Mouse (Mus musculus) T-helper 1 cell (primary cell): ENCODE results near the gene Baiap2.

ENCODE experiments used
- in situ Hi-C: fragments of 300-600 bp; cut with MboI, MseI; formaldehyde crosslinking; loops from one replicate; pipeline ENCODE4 v1.15.1; 2025; ENCODE audit warnings: high pct_unique_total_duplicates

Baiap2 gene

GRCm38 (mm10) chr11:119919432-119919831 is 23.1 kb upstream of the Baiap2 start:
- in situ Hi-C loops, result loop anchor here (5.0 kb wide), 1 partner anchor 58 kb away; no protein-coding TSS in a partner anchor

GRCm38 (mm10) chr11:119919897-119920296 is 22.7 kb upstream of the Baiap2 start:
- in situ Hi-C loops, result loop anchor here (5.0 kb wide), 1 partner anchor 57 kb away; no protein-coding TSS in a partner anchor

GRCm38 (mm10) chr11:119920668-119921067 is 21.9 kb upstream of the Baiap2 start:
- in situ Hi-C loops, result no loop called here

GRCm38 (mm10) chr11:119925176-119925575 is 17.4 kb upstream of the Baiap2 start:
- in situ Hi-C loops, result no loop called here

DNA sequence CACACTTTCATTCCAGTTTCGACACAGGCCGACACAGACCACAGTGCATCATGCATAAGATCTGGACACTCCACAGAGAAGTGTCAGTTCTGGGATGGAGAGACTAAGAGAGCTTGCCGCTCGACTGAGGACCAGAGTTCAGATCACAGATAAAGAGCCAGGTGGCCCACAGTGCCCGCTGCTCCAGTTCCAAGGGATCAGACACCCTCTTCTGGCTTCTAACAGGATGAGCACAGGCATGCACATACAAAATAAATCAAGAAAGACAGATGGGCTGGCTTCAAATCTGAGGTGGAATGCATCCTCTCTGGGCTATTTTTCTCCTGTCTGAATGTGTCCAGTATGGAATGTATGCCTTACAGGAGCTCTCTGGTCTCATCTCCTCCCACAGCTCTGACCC is 15.8 kb upstream of the Baiap2 start:
- in situ Hi-C loops, result no loop called here

GRCm38 (mm10) chr11:119928023-119928681 is 14.4 kb upstream of the Baiap2 start:
- in situ Hi-C loops, result no loop called here

- in situ Hi-C loops, result no loop called here
These were observed 12.8 kb upstream of the Baiap2 start for GRCm38 (mm10) chr11:119929603-119930265.

DNA sequence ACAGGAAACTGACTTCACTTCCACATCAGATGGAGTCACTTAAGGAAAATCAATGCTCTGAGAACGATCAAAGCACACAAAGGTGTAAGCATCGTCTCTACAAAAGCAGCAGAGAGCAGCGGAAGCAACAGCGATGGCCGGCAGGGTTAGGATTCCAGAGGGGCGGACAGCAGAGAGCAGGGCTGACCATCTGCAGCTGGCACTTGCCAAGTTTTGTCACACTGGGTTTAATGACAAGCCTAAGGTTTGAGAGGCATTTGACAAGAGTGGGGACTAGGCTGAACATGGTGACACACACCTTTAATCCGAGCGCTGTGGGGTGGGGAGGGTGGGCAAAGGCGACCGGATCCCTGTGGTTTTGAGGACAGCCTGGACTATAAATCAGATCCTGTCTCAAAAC is 10.8 kb upstream of the Baiap2 start:
- in situ Hi-C loops, result no loop called here

- in situ Hi-C loops, result no loop called here
These were observed 9.4 kb upstream of the Baiap2 start for GRCm38 (mm10) chr11:119933142-119933541.

DNA sequence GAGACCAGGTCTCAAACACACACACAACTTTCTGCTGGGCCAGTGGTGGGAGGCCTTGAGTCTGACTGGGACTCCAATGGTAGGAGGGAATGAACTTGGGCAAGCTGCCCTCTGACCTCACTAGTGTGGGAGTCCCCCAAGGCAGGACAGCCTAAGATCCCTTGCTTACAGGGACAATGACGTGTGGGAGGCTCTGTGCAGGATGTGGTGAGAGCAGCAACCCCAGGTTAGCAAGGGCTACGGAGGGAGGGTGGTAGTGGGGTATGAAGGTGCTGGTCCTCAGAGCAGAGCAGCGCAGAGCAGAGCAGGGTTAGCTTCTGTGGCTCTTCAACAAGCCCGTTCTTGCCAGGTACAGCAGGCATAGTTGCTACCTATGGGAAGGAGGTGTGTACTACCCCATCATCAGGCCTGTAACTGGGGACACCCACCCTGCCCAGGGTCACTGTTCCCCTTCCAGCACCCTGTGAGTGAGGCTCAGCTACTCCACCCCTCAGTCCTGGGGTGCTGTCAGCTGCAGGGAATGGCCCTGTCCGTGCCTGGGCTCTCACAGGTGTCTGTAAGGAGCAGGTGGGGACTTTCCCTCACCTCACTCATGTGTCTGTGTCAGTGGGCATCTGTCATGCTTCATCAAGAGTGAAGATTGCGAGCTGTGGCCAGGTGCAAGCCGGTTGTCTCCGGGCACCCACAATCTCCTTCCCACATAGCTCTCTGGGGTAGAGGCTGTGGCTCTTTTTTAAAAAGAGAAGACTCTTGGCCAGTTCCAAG is 8.6 kb upstream of the Baiap2 start:
- in situ Hi-C loops, result no loop called here

- in situ Hi-C loops, result no loop called here
These were observed 7.8 kb upstream of the Baiap2 start for GRCm38 (mm10) chr11:119934773-119935172.

DNA sequence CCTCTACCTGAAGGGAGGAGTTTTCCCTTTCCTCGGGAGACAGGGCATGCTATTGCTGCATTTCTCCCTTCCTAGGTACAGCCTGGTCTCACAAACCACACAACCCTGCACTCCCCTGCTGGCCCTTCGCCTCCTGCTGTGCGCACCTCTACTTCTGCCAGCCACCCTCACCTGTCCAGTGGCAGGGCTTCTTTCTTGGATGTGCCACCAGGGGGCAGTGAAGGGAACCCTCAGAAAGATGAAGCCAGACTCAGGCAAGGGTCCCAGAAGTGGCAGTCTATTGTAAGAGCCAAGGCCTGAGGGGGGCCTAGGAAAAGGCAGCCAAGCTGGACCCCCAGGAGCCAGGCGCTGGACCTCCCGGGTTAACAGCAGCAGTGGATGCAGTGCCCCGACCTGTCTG is 7.1 kb upstream of the Baiap2 start:
- in situ Hi-C loops, result no loop called here

DNA sequence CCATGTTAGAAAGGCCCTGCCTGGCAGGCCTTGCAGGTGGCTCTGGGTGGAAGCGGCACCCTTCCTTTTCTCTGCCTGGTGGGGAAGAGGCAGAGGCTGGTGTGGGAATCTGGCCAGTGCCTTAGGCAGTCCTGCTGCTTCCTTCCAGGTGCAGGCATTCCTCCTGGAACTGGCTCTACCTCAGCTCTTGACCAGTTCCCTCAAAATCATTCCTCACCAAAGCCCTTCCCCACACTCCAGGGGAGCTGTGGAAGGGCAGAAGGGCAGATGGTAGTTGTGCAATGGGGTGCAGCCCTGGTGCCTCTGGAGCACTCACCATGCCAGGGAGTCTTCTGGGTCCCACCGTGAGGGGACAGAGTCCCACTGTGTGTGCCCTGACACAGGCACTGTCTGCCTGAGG is 6.1 kb upstream of the Baiap2 start:
- in situ Hi-C loops, result no loop called here

DNA sequence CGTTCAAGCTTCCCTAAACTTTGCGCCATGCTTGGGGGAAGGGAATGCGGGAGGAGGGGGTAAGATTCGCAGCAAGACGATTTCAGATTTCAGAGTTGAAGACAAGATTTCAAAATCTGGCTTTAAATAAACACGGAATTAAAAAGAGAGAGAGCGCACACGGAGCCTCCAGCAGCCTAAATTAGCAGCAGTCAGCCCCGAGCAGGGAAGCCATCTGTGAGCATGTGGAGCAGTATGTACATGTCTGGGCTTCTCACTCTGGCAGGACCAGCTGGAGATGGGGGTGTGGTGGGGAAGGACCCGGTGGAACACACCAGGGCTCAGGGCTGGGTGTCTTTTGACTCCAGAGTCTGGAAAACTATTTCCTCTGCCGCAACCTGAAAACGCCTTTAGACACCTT is 5.3 kb upstream of the Baiap2 start:
- in situ Hi-C loops, result no loop called here

- in situ Hi-C loops, result no loop called here
These were observed 4.6 kb upstream of the Baiap2 start for GRCm38 (mm10) chr11:119937772-119938502.

DNA sequence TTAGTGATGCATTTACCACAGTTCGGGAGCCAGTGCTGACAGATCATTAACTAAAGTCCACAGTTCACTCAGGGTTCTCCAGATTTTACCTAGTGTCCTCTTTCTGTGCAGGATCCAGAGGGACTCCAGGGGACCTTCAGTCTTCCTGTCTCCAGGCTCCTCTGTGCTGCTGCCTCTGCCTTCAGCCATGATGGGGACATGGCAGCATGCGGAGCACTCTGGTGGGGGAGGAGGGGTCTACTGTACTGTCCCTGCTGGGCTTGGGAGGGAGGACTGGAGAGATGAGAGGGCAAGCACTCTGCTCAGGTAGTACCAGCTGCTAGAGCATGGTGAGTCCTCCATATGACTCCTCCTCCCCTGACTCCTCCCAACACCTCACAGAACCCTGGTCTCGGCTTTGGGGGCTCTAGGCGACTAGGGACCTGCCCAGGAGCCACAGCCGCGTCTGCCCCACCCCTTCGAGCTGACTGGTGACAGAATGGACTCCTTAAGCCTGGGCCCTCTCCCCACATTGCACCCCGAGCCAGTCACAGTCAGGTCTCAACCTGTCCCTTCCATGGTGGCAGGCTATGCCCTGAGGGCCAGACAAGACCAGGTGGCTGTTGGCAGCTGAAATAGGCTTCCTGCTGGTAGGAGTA is 3.4 kb upstream of the Baiap2 start:
- in situ Hi-C loops, result no loop called here

DNA sequence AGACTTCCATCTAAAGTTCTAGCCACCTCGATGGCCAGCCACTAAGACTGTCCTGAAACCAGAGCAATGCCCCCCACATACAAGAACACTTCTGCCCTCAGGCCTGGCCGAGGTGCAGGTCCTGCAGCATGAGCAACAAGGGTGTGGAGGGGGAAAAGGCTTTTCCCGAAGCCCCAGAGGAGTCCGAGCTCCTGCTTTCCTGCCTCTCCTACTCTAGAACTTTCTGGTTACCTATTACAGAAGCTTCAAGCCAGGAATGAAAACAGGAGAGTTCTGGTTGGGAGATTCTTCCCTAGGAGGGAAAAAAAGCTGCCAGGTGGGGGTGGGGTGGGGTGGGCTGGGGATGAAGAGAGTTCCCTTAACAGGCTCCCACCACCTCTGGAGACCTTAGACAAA is 2.9 kb upstream of the Baiap2 start:
- in situ Hi-C loops, result no loop called here

- in situ Hi-C loops, result no loop called here
These were observed 2.4 kb upstream of the Baiap2 start for GRCm38 (mm10) chr11:119940142-119940541.

- in situ Hi-C loops, result no loop called here
These were observed 769 bp upstream of the Baiap2 start for GRCm38 (mm10) chr11:119941794-119942193.

DNA sequence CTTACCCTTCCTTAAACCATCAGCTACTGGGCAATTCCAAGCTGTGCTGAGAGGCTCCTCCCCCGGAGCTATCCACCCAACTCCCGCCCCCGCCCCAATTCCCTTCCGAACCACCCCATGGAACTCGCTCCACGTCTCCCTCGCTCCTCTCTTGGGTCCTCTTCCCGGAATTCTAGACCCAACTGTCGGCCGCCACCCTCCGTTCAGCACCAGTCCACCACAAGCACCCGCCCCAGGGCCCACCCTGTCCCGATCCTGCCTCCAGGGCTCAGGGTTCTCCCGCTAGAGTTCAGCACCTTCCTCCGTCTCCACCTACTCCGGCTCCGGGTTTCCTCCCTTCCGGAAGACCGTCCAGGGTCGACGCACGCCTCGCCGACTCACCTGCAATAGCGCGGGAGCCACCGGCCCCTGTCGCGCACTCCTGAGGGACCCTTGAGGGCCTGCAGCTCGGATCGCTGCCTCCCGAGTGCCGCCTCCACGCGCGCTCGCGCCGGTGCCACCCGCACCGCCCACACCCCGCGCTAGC is 299 bp upstream of the Baiap2 start:
- in situ Hi-C loops, result no loop called here

DNA sequence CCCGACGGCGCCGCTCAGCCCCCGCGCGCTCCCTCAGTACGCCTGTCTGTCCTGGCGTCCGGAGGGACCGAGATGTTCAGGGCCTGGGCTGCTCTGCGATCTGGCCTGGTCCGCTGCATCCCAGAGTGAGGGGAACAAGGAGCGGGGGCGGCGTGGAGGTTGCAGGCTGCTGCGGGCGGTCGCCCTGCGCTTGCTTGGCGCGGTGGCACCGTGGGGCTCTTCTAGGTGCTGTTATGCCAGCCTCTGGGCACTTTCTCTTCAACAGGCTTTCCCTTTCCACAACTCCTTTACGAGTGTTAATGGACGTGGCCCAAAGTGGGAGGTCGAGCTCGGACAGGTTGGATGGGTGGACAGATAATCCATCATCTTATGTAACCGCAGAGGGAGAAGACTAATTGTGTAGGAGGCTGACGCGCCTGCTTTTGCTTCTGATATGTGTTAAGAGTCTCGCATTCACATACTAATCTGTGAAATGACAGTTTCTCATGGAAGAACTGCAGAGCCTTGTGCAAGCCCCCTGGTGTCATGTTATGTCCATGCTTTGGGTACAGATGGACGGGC is 945 bp downstream of the Baiap2 start:
- in situ Hi-C loops, result no loop called here
